Mouse (Mus musculus): Measurements from ENCODE around the gene Prkca.
"Not testable (repeated sequence)": the region's sequence is repeated elsewhere in the genome, so short reads cannot be mapped to it uniquely, and the experiment has no call there.

Gene Prkca

DNA sequence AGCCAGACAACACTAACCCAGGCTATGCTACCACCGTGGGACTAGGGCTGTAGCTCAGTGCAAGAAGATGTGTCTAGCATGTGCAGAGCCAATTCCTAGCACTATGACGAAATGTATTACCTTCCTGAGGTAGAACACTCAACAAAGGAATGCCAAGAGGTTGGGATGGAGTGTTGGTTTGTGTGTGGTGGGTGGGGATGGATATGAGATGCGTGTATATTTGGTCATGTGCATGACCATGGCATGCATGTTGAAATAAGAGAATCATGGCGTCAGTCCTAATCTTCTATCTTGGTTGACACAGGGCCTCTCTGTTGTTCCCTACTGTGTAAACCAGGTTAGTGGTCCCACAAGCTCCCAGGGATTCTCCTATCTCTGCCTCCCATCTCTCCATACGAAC, 225.5 kb downstream of the Prkca start:
- no peak for DNase-seq (ENCODE audit: low read depth, low spot score)

DNA sequence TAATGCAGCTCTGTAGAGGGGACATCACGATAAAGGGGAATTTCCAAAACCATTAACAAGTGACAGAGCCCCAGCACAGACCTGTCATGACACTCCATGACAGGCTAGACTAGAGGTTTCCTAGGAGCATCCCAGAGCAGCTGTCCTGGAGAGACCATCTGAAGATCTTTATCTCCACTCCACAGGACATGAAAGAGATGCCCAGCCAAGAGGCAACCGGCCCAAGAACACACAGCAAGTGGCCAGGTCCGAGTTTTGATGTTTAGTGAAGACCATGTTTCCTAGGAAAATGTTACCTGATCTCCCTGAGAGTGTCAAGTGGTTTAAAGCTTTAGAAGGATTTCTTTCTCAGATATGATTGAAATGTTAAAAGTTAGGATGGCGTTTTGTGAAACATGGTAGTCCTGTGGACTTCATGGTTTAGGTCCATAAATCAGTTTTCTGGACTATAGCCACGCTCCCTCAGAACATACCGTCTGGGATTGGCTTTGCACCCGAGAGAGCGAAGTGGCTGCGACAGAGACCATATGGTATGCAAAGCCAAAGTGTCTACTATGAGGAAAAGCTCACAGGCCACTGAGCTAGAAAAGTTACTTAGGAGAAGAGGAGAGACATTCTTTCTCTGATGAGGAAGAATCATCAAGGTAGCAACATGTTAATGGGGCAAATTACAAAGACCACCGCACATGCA, 226.2 kb downstream of the Prkca start:
- DNase-seq (ENCODE audit: low read depth, low spot score), result no peak

DNA sequence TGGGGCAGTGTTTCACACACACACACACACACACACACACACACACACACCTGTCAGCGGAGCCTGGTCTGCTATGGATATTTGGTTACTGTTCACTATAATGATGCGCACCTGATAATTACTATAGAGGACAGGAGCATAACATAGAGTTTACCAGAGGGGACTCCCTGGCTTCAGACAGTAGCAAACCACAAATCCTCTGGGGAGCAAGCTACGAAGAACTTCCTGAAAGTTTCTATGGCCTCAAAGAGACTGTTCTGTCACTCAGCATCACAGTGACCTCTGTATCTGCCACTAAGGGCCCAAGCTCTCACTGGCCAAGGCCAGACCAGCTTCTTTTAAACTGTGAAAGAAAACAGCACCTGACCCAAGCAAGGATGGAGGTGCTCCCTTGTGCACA, 229.6 kb downstream of the Prkca start:
- no peak for DNase-seq (ENCODE audit: low read depth, low spot score)

DNA sequence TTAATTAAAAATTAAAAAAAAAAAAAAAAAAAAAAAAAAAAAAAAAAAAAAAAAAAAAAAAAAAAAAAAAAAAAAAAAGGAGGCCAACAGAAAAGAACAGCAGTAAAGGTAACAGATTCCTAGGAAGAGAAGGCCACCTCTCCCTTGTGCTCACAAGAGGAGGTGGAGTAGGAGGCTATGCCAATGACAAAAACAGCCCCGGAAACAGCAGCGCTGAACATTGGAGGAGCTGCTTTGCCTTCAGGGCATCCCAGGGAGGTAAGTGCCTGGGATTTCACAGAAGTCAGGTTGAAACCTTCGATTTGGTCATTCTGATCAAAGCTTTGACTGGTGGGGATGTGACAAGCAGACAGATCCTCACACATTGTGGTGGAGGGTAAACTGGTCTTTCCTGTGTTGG, 231.3 kb downstream of the Prkca start:
- DNase-seq (ENCODE audit: low read depth, low spot score), result no peak

DNA sequence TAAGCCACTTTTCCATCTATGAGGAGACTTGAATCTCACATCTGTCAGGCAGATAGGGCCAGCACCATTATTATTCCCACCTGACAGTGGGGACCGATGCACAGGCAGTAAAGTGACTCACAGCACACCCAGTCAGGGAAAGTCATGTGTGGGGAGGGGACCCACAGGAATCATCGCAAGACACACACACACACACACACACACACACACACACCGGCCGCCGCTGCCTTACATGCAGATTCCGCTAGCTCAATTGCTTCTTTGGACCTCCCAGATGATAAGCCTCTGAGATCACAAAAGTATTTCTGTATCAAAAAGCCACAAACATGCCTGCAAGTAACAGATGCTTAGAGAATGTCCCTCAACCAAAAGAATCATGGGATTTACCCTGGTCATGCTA, 239.6 kb downstream of the Prkca start:
- no peak for DNase-seq (ENCODE audit: low read depth, low spot score)

DNA sequence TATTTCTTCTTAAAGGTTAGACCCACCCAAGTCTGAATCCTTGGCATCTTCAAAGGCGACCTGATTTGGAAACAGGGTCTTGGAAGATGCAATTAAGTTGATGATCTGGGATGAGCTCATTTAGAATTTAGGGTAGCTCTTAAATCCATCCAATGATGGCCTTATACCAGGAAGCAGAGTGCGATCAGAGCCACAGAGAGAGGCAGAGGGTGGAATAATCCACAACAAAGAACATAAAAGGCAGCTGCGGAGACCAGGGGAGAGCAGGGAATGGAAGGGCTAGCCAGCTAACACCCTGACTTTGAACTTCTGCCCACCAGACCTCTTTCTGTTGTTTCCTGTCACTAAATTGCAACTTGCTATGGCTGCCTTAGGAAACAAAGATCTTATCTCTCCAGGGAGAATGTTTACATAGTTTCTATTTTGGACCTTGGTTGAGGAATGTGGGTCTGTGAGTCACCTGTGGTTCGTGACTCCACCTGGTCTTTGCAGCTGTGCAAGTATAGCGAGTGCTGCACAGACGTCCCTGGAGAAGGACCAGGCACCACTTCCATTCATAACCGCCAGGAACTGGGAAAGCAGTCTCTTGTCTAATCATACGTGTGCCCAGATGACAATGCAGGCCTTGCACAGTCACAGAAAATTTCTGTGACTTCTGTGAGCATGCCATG, 242.3 kb downstream of the Prkca start:
- no peak for DNase-seq (ENCODE audit: low read depth, low spot score)

DNA sequence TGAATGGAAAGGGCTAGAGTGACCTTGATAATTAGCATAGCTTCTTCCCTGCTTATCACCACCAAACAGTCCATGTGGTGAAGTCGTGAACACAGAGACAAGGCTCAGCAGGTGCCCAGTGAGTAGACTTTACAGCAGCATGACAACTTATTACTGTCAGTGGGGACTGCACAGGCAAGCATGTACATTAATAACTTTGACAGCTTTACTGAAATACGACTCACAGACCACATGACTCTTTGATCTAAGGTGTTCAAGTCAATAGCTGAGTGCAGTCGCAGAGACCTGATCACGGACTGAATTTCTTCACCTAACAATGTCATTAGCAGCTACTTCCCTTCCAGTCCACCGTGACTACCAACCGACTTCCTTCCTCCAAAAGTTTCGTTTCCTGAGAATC, 245.4 kb downstream of the Prkca start:
- no peak for DNase-seq (ENCODE audit: low read depth, low spot score)

DNA sequence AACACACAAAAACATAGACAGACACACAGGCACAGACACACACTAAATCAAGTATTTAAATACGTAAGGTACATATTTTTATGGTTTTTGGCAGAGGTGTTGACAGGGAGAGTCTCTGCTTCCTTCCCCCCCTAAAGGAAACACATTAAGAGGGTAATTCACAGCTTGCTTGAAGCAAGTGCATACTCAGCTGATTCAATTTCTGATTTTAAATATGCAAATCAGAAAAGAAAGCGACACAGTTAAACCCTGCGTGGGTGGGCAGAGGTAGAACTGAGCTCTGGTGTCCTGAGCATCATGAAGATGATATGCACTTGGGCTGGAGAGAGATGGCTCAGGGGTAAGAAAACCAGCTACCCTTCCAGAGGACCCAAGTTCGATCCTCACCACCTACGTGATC, 248.9 kb downstream of the Prkca start:
- no peak for DNase-seq (ENCODE audit: low read depth, low spot score)

DNA sequence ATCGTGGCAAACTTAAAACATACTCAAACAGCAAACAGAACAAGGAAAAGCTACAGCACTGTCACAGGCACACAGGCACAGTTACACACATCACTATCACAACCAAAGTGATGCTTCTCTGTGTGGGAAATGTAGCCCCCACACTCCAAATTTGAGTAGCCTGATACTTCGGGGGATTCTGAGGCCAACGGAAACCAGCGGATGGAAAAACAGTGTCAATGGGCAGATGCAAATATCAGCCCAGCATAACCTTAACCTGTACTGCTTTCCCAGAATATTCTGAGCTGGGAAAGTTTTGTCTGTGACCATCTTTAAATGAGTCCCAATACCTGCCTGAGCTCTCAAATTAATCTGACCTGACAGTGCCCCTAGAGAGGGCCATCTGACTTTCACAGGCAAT, 250.5 kb downstream of the Prkca start:
- DNase-seq (ENCODE audit: low read depth, low spot score), result no peak

DNA sequence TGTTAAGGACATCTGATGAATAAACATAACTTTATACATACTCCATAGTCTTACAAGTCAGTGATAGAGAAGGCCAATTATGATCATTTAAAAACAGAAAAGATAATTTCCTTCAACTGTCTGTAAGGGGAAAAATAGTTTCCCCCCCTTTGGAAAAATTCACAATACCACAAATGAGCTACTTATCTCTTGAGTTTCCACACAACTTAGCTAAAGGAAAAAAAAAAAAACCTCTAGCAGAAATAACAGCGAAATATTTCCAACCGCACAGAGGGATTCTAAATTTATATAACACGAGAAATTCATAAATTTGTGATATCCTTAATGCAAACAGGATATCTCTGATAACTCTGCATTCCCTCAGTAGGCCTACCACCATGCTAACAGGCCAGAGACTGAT, 252.5 kb downstream of the Prkca start:
- no peak for DNase-seq (ENCODE audit: low read depth, low spot score)

DNA sequence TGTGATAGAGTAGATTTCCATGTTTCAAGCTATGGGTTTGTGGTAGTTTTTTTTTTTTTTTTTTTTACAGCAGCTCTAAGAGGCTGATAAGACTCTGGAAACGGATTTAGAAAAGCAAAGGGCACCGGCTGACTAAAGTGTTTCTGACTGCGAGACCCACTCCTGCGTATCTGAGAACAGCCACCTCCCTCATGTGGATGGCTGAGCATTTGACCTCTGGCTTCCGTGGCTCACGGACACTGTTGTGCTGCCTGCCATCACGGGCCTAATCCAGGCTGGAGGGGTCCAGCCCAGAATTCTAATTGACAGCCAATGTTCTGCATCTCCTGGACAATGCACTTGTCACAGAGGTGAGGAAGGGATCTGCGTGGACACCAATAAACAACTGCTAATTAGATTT, 253.0 kb downstream of the Prkca start:
- no peak for DNase-seq (ENCODE audit: low read depth, low spot score)

DNA sequence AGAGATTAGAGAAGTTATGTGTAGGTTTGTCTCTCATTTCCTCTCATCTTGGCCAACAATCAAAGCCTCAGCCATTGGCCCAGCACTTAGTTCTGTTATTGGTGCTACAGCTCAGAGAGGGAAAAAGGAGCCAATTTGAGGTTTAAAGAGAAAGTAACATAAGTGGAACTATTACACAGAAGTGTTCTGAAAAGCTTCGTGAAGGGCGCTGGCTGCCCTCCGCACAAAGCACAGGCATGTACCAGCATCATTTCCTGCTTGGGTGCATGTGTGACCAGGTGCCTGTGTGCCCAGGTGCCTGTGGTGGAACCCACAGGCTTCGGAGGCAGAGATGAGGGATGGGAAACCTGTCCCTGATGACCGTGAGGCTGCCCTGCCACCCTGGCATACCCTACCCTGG, 255.7 kb downstream of the Prkca start:
- no peak for DNase-seq (ENCODE audit: low read depth, low spot score)

DNA sequence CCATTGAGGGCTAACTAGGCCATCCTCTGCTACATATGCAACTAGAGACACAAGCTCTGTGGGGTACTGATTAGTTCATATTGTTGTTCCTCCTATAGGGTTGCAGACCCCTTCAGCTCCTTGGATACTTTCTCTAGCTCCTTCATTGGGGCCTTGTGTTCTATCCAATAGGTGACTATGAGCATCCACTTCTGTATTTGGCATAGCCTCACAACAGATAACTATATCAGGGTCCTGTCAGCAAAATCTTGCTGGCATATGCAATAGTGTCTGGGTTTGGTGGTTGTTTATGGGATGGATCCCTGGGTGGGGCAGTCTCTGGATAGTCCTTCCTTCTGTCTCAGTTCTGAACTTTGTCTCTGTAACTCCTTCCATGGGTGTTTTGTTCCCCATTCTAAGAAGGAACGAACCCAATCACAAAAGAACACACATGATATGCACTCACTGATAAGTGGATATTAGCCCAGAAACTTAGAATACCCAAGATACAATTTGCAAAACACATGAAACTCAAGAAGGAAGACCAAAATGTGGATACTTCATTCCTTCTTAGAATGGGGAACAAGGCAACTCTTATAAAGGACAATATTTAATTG, 256.5 kb downstream of the Prkca start:
- DNase-seq (ENCODE audit: low read depth, low spot score), result not testable (repeated sequence)

DNA sequence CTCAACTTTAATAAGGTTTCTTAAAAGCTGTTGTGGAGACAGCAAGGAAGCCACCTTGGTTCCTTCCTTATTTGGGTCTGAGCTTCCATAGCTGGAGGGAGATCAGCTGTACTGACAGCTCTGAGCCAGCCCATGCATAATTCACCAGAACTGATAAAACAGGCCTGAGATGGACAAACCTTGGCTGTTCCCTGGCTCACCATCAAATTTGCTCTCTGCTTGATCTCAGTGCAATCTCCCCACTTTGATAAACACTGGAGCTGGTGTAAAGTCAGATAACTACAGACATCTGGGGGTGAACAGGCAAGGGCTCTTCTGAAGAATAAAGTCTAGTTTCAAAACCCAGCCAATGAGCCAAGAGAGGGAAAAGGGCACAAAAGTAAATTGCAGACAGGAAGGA, 261.1 kb downstream of the Prkca start:
- no peak for DNase-seq (ENCODE audit: low read depth, low spot score)

DNA sequence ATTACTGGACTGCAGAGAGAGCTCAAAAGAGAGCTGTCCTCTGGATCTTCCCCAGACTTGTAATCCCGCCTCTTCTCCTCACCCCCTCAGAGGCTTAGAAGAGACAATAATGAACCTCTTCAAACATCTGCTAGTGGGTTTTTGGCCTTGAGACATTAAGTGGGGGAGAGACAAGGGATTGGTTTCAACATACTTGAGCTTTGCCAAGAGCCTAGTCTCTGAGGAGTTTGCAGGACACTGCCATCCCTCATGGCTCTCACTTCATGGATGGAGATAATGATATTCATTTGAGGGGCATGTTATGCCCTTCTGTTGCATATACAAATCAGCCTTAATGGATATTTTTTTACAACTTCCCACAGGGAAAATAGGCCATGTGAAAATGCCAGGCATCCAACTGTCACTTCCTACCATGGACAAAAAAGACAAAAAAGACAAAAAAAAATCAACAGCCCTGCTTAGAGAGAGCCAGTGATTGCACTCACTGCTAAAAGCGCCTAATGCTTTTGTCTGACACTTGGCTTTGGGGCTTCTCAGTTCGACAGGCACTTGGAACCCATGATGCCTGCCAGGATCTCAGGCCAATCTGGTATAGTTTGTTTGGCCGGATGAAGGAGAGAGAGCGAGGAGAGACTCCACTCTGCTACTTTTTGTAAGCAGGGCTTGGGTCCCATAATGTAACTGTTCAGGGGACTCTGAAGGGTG, 263.6 kb downstream of the Prkca start:
- DNase-seq (ENCODE audit: low read depth, low spot score), result peak; percentile 28

DNA sequence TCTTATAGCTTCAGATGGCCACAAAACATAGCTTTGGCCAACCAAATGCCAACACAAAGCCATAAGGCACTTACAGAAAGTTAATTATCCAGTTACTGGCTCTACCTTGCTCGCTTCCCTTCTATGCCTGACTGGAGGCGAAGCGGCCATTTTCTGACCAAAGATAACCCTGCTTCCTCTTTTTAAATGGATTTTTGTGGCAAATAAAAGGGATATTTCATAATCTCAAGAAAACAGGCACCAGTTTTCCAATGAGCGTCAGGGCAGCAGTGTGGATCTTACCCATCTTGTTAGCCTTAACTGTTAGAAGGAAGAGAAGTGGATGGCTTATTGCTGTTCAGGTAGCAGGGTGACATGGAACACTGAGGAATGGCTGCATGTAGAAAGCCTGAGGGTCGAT, 264.3 kb downstream of the Prkca start:
- no peak for DNase-seq (ENCODE audit: low read depth, low spot score)

DNA sequence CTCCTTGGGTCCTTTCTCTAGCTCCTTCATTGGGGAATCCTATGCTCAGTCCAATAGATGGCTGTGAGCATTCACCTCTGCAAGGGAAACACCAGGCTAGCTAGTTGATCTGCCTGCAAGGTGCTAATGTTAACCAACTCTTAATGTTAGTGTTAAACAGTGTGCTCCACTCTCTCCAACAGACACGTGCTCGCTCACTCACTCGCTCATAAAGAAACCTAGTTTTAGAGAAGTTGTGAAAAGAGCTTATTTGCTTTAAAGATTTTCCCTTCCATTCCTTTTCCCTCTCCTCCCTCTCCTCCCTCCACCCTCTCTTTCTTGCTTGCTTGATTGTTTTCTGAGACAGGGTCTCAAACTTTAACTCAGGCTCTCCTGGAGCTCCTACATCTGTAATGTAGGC, 266.2 kb downstream of the Prkca start:
- no peak for DNase-seq (ENCODE audit: low read depth, low spot score)

DNA sequence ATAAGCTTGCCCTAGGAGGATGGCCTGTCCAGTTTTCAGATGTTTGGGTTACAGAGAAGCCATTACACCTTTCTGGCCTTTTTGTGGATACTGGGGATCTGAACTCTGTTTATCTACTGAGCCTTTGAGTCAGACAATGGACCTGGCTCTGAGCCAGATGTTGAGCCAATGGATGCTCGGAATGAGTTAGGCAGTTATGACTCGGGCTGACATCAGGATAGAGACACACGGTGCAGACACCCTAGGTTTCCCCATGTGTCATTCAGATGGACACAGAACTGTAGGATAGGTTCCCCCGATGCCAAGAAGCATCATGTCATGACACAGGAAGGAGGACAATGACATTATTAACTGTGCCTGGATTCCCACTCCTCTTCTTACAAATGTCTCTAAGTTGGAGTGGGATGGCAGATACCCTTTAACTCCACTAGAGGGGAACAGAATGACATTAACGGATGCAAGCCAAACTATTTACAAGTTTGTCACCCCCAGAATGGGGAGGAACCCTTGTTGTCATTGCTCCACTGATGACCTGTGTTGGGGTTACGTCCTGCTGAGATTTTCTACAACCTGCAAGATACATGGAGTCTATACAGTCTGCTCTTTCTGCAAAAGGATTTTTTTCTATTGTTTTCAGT, 271.0 kb downstream of the Prkca start:
- no peak for DNase-seq (ENCODE audit: low read depth, low spot score)

DNA sequence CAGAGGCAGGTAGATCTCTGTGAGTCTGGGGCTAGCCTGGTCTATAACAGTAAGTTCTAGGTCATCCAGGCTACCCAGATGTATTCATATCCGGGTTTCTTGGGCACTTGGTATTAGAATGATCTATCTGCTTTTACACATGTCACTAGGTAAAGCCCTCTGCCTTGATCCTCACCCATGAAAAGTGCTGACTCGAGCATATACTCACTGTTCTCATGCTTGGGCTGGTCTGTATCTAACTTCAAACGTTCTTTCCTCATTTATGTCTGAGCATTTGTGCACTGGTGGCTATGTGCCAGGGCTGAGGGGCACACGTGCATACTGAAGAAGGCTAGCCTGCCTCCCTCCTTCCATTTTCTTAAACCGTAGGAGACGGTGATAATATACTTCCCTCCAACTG, 272.5 kb downstream of the Prkca start:
- DNase-seq (ENCODE audit: low read depth, low spot score), result no peak

DNA sequence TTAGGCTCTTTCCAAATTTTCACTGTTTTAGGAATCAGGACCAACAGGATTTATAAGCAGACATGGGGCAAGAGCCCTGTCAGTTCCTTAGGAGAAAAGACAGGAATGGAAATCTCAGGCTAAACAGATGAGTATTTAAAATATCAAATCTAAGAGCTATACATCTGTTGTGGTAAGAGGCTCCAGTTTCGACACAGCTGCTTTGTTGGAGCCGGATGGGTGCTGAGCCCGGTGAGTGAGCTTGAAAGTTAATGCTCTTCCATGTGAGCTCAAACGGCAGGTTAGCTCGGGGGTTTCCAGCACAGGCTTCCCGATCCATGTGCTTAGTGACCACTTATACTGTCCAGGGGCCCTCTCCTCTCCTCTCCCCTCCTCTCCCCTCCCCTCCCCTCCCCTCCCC, 273.7 kb downstream of the Prkca start:
- no peak for DNase-seq (ENCODE audit: low read depth, low spot score)

DNA sequence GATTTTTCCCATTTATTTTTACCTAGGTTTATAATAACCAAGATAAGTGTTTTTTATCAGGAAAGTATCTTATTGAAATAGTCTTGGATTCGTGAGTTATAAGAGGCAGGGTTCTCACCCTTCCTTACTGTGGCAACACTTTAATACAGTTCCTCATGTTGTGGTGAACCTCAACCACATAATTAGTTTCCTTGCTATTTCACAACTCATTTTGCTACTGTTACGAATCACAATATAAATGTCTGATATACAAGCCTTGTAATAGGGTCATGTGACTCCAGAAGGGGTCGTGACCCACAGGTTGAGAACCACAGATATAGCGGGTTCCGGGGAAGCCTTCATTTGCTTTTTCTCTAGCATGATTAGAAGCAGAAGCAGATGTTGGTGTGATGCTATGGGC, 275.3 kb downstream of the Prkca start:
- no peak for DNase-seq (ENCODE audit: low read depth, low spot score)

DNA sequence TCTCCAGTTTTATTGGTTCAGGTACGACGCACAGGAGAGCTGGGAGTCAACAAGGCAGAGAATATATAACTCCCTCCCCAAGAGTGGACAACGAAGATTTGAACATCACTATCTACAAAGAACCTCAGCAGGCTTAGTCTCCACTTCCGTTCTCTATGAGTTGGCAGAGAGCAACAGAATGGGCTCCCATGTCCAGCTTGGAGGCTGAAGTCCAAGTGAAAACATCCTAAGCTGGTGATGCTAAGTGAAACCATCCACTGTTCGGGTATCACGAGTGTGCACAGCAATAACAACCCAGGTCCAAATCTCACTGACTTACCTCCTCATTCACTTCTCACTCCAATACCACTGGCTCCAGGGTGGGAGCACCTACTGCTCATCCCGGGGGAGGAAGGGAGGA, 276.6 kb downstream of the Prkca start:
- DNase-seq (ENCODE audit: low read depth, low spot score), result no peak

Measured in brain, embryonic 18.5 days (tissue).